Mouse (Mus musculus): ENCODE data around the gene Prmt3.

Gene Prmt3
- long read RNA-seq, experiment 1, transcript Prmt3-201 (16 exons, 2,507 nt) = major isoform, 47 of 59 reads
- long read RNA-seq, experiment 1, partial matches to known transcripts = 0 of 59 reads
- long read RNA-seq, experiment 1, other reads (novel, unspliced or antisense) = 11 of 59 reads
- long read RNA-seq, experiment 2, transcript Prmt3-201 (16 exons, 2,507 nt) = major isoform, 50 of 74 reads
- long read RNA-seq, experiment 2, partial matches to known transcripts = 5 of 74 reads
- long read RNA-seq, experiment 2, other reads (novel, unspliced or antisense) = 17 of 74 reads

DNA sequence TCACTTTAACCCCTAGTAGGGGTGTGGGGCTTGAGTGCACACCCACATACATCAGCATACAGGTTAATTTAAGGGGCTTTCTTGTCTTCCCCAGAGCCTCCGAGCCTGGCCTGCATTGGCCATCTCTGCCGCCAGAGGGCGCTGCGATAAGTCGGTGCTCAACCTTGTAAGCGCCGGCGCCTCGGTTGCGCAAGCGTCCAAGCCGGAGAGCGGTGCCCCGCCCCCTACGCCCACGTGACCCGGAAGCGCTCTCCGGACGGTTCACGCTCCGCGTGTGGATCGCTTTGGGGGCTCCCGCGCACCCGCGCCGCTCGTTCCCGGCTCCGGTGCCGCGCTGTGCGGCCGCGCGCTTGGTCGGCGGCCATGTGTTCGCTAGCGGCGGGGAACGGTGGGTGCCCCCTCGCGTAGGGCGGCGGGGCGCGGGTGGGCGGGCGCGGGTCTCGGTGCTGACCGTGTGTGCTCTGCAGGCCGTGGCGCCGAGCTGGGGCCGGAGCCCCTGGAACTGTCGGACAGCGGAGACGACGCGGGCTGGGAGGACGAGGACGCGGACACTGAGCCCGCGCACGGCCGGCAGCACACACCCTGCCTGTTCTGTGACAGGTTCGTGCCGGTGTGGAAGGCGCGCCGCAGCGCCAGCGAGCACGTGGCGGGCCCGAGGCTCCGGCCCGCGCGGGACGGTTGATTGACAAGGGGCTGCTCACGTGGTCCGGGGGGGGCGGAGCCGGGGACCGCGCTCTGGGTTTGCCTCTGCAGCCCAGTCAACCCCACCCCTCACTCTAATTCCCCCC, at the start of gene Prmt3:
Gene Prmt3, plus strand, starts transcription at position 233 of the 788 bp plus-strand sequence.
- intact Hi-C loops (cut with DNase I) = no loop called here

DNA sequence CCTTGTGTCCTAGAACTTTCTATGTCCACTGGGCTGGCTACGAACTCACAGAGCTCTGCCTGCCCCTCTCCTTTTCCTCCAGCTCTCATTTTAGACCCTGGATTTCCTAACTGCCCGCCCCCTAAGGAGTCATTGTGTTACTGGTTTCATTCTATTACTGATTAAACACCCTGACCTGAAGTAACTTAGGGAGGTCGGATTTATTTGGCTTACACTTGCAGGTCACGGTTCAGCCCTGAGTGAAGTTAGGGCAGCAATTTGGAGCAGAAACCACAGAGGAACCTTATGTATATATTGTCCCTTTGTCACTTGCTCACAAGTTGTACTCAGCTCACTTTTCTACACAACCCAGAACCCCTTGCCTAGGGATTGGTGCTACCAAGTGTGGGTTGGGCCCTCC, 43.8 kb upstream of the Prmt3 start:
- intact Hi-C loops (cut with DNase I) = no loop called here

DNA sequence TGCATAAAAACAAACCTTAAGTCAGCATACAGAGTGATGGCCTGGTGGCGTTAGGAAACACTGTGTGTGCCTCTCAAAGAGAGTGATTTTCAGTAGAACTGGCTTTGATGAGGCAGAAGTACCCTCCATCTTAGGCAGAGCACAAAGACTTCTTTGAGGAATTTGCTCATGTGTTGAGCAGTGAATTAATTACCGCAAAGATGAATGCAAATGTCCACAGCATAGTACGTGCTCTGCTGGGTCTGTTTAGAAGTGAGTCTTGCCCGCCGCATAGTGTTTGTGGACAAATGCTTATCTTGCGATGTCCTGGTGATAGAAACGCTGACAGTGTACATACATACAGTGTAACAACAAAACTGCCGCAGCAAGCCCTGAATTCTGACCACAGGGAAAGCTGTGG, 38.7 kb upstream of the Prmt3 start:
- intact Hi-C loops (cut with DNase I) = no loop called here

GRCm38 (mm10) chr7:49741474-49741873, 36.7 kb upstream of the Prmt3 start:
- intact Hi-C loops (cut with DNase I) = no loop called here

- intact Hi-C loops (cut with DNase I) = no loop called here
Observed at GRCm38 (mm10) chr7:49741923-49742322, 36.2 kb upstream of the Prmt3 start.

DNA sequence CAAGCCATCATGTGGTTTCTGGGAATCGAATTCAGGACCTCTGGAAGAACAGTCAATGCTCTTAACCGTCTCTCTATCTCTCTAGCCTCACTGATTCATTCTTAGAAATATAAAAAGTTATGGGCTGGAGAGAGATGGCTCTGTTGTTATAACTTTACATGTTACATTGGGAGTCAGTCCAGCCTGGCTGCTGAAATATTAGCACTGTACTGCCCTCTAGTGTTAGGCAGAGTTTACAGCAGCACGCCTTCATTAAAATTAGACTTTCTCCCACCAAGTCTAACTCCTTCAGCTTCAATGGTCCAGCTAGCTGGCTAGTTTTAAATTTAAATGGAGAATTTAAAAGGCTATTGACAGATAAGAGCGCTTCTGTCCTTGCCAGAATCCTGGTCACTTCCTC, 27.0 kb upstream of the Prmt3 start:
- intact Hi-C loops (cut with DNase I) = loop anchor here (1.0 to 10.0 kb wide), 2 partner anchors 134 to 276 kb away; no protein-coding TSS in a partner anchor

DNA sequence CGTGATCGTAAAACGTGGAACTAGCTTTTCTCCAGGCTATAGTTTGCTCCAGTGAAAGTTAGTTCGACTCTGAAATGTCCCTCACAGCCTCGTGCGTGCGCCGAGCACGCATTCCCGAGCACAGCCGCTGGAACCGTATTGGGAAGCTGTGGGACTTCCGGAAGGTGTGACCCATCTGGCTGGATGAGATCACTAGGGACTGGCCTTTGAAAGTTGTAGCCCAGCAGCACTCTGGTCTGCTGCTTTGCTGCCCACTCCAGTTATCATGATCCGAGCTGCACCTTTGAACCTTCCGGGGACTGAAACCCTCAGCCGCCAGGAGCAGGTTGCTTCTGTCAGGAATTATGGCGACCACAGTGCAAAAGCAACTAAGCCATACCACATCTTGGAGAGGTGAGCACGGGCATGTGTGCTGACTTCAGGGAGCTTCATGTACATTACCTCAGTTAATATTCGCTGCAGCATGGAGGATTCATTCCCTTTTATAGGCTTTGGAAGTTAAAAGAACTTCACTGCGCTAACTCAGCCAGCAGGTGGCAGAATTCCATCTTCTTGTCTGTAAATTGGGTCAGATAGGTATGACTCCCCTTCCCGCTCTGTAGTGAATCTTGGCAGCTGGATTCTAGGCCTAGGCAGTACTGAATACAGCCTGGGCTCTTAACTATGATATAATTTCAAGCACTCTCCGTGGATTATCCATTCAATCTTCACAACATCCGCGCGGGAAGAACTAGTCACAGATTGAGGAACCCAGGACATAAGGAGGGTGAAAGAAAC, 25.2 kb upstream of the Prmt3 start:
- intact Hi-C loops (cut with DNase I) = loop anchor here (10.0 kb wide), 1 partner anchor 278 kb away; no protein-coding TSS in a partner anchor

DNA sequence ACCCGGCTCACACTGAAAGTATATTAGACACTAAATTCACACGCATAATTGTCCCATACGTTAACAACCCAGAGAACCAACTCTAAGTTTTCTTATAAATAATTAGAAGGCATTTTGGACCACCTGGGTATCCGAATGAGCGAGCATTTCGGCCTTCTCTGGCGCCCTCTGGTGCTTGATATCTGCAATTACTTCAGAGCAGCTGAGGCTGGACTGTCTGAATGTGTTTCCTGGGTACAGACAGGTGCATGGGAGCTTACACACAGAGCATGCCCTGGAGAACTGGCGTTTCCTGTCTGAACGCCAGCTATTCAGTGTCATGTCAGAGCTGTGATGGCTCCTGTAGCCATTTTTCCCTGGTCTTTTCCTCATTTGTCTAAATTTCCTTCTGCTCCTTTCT, 23.4 kb upstream of the Prmt3 start:
- intact Hi-C loops (cut with DNase I) = loop anchor here (1.0 to 10.0 kb wide), 2 partner anchors 138 to 280 kb away; no protein-coding TSS in a partner anchor

DNA sequence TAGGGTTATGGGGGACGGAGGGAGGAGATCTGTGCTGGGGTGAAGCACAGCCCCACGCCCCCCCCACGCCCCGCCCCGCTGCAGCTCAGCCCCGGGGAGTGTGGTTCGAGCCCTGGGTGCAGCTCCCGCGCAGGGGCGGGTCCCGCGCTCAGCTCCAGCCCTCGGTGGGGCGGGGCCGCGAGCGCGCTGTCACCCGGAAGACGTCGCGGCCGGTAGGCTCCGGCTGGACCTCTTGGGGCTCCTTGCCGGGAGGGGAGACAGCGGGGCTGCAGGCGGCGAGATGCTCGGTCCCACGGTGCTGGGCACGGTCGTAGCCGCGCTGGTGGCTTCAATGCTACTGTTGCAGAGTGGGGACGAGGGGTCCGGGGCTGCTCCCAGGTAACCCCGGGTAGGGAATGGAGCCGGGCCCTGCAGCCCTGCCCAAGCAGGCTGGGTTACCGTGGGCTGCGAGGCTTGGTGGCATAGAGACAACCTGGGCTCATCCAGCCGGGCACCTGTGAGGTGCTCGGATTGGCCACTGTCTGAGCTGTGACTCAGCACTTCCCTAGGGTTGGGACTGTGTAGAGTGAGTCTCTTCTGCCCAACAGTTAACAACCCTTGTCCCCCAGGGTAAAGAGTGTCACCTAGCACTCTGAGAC, 19.1 kb upstream of the Prmt3 start, which contains the start of gene Htatip2:
Gene Htatip2, plus strand, starts transcription at position 182 of the 638 bp plus-strand sequence.
- intact Hi-C loops (cut with DNase I) = loop anchor here (10.0 kb wide), 1 partner anchor 284 kb away; no protein-coding TSS in a partner anchor

GRCm38 (mm10) chr7:49762605-49763004, 15.5 kb upstream of the Prmt3 start:
- intact Hi-C loops (cut with DNase I) = no loop called here

DNA sequence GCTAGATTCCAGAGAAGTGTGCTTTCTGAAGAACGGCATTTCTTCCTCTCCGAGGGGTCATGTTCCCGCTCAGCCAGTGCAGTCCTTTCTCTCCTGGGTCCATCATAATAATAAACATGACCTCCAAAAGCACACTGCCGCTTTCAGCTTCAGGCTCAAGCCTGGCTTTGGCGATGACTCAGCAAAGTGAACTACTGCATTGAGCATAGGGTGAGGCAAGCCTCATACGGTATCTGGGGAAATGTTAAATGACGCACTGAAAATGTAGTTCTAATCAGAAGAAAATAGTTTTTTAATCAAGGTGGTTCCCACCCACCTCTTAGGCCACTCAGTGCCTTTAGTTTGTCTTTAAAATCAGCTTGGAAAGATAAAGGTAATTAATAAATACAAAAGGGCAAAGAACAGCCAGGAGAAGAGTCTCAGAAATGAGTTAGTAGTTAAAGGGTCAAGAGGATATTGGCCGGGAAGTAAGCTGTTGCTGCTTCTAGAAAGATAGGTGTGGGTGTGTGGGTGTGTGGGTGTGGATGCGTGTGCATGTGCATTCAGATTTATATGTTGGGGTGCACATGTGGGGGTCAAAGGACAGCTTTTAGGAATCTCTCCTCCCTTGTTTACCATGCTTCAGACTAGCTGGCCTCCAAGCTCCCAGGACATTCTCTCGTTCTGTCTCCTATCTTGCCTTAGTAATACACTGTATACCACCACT, 14.0 kb upstream of the Prmt3 start:
- intact Hi-C loops (cut with DNase I) = no loop called here

GRCm38 (mm10) chr7:49766166-49766565, 12.0 kb upstream of the Prmt3 start:
- intact Hi-C loops (cut with DNase I) = no loop called here

DNA sequence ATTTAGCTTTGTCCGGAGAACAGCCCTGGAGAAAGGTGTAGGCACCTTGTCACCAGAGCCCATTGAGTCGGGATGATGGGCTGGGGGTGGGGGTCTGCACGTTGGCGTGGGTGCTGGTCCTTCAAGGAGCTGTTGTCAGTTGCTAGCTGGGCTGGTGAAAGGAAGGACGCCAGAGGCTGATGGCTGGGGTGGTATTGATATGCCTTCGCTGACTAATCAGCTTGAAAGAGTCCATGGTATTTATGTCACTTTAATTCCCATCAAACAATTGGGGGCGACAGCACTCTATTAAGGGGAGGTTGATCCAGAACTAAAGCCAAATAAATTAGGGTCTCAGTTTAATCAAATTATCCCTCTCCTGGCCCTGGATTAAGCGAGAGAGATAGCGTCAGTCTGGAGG, 9.6 kb upstream of the Prmt3 start:
- intact Hi-C loops (cut with DNase I) = no loop called here

DNA sequence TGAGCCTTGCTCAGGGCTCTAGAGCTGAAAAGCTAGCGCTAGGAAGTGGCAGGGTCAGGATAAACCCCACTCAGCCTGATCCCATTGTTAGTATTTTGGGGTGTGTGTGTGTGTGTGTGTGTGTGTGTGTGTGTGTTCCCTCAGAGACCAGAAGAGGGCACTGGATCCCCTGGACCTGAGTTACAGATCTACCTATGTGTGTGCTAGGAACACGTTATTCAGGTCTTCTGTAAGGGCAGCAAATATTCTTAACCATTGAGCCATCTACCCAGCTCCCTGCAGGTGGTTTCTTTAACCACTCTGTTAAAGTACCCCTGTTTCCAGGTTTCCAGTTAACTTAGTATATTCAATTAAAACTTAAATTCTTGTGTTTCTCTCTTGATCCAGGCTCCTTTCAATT, 3.8 kb upstream of the Prmt3 start:
- intact Hi-C loops (cut with DNase I) = no loop called here

DNA sequence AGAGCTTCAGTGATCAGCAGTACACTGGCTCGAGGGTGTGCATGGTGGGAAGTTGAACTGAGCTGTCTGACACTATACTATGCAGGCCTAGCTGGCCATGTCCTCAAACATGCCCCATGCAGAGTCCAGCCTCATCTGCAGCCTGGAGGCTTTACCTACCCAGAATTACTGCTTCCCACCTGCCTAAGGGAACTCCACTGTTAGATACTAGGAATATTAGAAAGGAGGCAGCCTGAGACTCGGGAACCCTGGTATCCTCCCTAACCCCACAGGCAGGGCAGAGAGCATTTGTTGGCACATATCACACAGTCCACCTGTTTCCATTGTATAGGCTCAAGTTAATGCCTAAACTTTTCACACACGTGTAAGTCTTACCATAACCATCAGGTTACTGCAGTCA, 561 bp upstream of the Prmt3 start:
- intact Hi-C loops (cut with DNase I) = no loop called here

- intact Hi-C loops (cut with DNase I) = no loop called here
Observed at GRCm38 (mm10) chr7:49778904-49779615, 914 bp downstream of the Prmt3 start.

DNA sequence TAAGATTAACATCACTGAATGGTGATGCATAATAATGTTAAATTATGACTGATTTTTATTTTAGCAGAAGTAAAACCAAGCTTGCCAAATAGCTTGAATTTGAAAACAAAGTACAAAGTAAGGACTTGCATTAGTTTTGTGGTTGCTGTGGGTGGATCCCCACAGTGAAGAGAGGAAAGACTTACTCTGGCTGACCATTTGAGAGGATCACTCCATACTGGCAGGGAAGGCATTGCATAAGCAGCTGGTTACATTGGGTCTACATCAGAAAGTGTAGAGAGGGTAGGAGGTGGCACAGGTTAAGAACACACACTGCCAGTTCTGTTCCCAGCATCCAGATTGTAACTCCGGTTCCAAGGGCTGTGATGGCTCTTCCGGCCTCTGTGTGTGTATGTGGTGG, 4.9 kb downstream of the Prmt3 start:
- intact Hi-C loops (cut with DNase I) = no loop called here

DNA sequence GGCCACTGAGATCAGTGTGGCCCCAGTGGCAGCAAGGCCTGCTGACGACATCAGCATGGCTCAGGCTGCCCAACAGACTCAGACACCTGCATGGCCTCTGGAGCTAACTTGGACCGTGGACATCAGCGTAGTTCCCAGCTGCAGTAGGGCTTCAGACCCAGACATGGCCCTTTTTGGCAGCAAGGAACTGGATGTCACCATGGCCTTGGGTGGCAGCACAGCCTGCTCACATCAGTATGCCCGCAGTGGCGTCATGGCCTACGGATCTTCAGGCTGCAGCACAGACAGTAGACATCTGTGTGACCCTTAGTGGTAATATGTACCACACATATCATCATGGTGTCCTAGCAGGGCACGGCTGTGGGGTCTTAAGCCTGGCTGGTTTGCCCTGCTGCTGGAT, 7.0 kb downstream of the Prmt3 start:
- intact Hi-C loops (cut with DNase I) = no loop called here

GRCm38 (mm10) chr7:49786618-49787382, 8.7 kb downstream of the Prmt3 start:
- intact Hi-C loops (cut with DNase I) = loop anchor here (2.0 kb wide), 1 partner anchor 136 kb away; no protein-coding TSS in a partner anchor
